Mouse (Mus musculus): Measurements from ENCODE around the gene Inhbe.

Inhbe gene

DNA sequence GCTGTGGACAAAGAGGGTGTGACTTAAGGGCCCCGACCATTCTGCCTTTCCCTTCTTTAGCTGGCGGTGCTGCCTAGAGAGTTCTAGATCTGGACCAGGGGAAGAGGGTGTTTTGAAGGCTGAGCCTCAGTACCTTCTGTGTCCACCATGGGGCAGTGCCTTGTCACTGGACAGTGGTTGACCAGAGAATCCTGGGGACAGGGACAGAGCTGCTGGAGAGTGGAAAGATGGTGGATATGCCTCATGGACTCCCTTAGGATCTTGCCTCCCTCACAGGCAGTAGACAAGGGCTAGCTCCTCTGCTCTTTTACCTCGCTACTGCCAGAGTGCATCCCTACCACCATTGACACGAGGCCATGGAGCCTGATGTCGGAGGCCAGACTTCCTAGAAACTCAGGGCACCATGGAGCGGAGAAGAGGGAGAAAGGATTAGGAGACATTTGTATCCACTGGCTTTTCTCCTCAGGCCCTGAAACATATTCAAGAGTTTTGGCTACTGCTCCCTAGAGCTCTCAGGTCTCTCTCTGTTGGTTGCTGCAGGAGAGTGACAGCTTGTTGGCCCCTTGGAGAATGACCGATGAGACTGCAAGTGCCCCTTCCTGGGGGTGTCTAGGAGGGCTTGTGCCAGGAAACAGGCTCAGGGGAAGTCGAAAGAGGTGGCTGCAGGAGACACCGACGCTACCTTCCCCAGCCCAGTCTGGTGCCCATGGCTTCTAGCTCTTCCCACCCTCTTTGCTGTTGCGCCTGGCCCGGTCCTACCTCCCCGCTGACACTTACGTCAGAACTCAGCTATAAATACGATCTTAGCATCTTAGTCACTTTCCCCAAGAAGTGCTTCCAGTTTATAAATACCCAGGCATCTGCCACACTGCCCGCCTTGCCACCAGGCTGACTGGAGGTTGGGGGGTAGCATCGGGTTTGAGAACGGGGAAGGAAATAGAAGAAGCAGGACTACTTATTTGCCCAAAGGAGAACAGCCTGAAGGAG, at the start of gene Inhbe:
Gene Inhbe (minus strand): TSS at position 503 of the 987 bp plus-strand sequence.
- DNase-seq = no peak

DNA sequence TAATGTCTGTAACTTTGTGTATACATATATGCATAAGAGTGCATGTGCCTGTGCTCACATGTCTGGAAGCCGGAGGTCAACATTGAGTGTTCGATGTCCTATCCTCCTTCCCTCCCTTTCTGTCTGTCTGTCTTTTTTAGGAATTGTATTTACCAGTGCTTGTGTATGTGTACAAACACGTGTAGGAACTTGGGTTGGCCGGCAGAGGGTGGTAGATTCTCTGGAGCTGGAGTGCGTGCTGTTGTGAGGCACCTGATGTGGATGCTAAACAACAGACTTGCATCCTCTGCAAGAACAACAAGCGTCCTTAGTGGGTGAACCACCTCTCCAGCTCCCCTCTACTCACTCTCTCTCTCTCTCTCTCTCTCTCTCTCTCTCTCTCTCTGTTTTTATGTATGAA, 37.6 kb upstream of the Inhbe start:
- no peak for DNase-seq

DNA sequence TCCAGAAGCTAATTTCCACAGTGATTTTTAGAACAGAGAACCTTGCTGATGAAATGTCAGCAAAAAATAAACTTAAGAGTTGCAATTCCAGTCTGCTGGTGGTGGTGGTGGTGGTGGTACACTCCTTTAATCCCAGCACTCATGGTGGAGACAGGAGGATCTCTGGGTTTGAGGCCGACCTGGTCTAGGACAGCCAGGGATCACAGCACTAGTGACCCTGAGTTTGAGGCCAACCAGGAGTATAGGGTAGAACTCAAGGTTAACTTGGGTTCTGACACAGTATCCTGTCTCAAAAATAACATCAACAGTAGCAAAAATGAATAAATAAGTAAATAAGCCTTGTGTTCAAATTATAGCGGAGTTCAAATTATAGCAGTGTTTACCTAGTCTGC, 27.5 kb upstream of the Inhbe start:
- DNase-seq = no peak

DNA sequence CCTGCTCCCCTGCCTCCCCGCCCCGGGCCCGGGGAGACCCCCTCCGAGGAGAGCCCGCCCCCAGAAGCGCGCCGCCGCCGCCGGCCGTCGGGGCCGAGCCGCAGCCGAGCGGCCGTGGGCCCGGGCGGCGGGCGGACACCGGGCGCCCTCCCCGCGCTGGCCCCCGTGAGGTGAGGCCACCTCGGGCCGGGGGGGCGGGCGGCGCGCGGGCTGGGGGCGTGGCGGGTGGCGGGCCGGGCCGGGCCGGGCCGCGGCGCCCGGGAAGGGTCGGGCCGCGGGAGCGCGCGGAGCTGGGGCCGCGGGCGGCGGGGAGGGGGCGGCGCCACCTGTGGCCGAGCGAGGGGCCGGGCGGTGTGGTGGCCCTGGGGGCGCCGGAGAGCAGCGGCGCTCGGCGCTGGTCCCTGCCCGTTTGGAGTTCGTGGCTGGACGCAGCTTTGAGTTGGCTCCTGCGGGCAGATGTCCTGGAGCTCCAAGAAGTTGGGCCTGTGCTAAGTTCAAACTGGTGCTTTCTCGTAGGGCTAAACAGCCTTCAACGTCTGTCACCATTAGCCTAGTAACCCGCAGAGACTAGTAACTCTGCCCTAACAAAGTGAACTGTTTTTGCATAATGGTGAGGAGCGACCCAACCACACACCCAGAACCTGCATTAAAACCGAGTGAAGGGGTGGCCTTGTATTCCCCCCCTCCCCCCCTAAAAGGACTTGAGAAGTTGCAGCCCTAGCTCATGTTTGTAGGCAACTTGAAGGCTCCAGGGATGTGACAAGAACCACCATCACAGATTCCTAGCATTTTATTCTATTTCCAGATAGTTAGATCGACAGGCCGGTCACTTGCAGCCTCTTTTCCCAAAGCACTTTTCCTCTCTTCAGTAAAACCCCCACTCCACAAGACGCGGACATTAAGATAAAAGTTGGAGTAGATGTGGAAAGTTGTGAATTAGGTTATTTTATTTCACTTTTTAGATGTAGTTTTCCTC, 26.8 kb upstream of the Inhbe start:
- peak; percentile 61 to 62 for DNase-seq

DNA sequence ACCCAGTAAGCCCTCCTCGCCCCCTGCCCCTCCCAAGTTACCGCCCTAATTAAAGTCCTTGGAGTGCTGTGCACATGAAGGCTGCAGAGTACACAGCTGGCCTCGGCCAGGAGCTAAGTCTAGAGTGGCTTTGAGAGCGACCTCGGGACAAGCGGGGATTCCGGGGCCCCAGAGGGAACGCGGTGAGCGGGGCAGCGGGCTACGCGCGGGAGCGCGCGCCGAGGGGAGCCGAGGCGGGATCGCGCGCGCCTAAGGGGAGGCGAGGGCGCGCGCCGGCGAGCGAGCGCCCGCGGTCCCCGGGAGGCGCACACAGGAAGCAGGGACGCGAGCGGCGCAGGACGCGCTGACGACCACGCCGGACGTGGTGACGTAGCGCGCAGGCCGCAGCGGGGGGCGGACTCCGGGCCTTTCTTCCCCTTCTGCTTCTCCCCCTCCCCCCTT, 26.1 kb upstream of the Inhbe start, which contains the start of gene R3hdm2:
Gene R3hdm2 (plus strand): TSS at position 77 of the 441 bp plus-strand sequence.
- DNase-seq = peak; percentile 90 to 94

DNA sequence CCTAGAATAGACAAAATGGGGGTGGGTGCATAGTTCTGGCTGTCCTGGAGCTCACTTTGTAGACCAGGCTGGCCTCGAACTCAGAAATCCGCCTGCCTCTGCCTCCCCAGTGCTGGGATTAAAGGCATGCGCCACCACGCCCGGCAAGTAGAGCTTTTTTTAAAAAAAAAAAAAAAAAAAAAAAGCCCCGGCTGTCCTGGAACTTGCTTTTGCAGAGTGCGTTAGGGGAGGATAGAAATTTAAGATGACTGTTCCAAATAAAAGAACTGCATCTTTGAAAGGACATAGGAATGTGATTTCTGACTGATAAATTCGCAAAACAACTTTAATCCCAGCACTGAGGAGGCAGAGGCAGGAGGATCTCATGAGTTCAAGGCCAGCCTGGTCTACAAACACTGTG, 25.4 kb upstream of the Inhbe start:
- DNase-seq = no peak

DNA sequence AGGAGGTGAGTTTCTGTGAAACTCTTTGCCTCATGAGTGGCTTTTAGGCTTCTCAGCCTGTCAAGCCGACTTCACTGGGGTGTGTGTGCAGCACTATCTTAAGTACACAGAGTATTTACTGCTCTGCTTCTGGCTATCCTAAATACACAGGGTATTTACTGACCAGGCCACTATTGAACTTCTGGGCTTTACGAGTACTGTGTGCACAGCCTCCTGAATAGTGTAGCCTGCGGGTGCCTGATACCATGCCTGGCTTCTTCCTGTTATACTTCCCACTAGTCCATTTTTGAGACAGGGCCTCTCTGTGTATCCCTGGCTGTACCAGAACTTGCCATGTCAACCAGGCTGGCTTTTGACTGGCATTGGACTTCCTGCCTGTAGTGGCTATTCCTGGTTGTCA, 23.5 kb upstream of the Inhbe start:
- no peak for DNase-seq

DNA sequence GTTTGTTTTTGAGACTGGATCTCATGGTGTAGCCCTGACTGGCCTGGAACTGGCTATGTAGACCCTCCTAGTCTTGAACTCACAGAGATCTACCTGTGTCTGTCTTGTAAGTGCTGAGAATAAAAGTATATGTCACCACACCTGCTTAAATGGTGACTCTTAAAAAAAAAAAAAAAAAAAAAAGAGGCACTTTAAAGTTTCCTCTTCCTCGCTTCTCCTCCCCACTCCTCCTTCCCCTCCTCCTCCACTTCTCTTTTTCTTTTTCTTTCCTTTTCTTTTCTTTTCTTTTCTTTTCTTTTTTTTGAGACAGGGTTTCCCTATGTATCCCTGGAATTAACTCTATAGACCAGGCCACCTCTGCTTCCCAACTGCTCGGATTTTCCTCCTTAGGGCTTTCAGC, 16.8 kb upstream of the Inhbe start:
- no peak for DNase-seq

DNA sequence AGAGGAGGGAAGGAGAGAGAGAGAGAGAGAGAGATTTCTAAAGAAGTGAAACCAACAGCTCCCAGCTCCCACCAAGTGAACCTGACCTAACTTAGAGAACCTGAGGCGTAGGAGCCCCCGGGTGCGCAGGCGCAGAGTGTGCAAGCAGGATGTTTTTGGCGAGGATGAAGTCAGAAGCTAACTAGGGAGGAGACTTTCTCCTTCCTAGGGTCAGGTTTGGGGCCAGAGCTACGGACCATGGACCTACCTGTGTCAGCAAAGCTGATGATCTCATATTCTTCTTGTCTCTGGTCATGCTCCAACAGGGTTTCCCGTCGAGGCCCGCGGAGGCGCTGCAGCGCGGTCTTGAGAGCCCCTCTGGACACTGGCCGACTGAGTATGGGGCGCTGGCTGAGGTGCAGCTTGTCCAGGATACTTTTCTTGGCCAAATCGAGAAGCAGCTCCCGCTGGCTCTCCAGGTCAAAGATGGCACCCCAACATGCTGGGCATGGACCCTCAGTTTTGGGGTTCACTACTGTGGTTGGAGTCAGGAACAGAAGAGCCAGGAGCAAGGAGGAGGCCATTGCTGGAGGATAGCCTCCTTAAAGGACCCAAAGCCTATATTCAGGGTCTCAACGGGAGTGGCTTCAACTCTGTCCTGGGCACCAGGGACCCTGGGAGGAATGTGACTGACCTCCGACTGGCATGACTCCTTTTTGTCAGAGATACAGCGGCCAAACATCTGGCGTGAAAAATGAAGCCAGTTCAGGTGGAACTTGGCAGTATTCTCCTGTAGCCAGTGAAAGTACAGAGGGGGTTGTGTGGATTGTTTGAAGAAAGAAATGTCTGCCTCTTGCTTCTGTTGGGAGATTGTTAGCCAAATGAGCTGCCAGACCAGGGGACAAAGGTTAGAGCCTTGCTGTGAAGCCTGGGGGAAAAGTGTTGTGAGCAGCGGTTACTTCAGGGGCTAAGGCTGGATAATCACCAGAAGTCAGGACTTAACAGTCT, 15.9 kb upstream of the Inhbe start, which contains the start of gene Inhbc:
Gene Inhbc (minus strand): TSS at position 598 of the 987 bp plus-strand sequence.
- DNase-seq = no peak

DNA sequence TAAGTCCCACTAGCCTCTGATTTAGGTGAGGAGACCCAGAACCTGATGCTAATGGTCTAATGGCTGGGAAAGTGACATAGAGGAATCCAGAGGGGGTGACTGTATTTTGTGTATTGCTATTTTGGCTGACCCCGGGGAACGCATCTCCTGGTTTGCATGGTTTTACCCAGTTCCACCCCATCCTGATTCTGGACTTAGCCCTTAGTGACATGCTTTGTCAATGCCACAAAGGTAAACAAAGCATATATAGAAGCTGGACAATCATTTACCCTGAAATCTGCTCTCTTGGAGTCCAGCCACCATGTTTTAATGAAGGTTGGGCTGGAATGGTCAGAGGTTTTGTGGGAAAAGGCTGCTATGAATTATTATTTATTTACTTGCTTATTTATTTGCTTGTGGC, 14.1 kb upstream of the Inhbe start:
- DNase-seq = no peak

DNA sequence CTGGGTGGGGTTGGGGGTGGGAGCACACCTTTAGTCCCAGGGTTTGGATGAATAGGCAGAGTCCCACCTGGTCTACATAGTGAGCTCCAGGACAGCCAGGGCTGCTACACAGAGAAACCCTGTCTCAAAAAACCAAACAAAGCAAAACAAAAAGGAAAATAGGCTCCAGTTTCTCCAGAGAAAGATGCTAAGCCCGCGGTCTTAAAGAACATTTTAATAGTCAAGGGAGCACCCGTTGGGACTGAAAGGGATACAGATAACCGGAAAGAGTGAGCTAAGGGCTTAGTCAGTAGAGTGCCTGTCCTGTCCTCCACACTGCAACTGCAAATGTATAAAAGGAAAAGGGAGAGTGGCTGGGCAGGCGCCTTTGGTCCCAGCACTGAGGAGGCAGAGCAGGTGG, 12.9 kb upstream of the Inhbe start:
- no peak for DNase-seq

DNA sequence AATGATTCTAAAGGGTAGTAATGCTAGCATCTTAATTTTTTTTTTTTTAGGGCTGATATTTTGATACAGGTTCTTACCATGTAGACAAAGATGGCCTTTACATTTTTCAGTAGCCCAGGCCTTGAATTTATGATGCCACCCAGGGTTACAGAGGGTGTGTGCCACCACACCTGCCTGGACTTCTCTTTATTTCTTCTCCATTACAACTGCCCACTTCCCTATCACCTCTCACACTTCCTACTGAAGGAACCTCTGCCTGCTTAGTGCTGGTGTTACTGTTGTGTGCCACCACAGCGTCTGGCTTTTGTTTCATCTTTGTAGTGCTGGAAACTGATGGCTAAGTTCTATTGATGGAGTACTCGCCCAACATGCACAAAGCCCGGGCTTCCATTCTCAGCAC, 6.5 kb upstream of the Inhbe start:
- DNase-seq = no peak

DNA sequence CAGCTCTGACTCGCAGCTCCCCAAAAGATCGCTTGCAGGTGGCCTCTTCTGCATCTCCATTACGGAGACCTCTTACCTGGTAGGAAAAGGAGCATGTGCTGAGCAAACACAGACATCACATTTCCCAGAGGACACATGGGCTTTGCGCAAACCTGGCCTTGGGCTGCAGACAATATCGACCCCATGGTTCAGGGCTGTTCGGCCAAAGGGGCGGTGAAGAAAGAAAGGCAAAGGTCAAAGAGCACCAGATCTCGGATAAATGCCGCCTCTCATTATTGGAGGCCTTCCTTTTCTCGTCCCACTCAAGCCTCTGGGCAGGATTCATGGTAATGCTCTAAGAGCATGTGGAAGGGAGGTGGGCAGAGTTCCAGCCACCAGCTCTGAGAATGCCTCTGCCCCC, 1.1 kb upstream of the Inhbe start:
- DNase-seq = no peak

DNA sequence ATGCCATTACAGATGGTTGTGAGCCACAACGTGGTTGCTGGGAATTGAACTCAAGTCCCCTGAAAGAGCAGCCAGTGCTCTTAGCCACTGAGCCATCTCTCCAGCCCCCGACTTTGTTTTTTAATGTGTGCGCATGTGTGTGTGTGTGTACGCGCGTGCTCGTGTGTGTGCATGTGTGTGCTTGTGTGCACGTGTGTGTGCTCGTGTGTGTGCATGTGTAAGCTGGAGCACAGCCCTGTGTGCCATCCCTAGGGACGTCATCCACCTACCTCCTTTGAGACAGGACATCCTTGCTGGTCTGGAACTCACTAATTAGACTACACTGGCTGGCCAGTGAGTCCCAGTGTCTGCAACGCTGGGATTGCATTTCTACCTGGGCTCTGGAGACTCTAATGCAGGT, 1.4 kb downstream of the Inhbe start:
- no peak for DNase-seq

DNA sequence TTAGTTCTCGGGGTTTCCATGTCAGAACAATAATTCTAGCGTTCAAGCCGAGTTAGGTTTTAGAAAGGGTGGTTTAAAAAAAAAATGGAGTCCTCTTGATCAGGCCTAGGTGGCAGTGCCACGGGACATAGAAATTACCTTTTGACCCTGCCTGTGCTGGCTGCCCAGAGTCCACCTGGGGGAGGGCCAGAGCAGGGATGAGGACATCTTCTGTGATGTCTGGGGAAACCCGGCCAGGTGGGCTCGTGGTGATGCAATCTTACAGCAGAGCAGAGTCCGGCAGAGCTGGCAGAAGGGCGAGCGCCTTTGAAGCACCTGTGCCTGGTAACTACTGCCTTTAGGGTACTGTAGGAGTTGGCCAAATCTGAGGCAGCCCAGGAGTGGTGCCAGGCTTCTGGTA, 2.0 kb downstream of the Inhbe start:
- no peak for DNase-seq

DNA sequence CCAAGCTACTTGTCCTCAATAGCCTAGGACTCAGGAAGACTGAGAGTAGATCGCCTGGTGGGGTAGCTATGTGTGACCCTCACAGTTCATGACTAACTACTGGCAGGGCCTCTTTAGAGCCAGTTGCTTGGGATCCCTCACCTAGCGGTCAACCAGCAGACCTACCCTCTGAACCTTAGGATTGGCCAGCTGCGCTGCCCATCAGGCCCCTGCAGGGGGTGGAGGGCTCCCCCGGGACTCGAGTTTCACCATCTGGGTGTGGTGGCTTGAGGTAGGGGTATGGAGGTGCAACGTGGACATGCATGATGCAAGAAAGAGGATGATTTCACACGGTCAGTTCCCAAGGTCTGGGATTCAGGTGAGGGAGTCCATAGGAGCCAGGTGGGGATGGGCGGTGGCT, 2.5 kb downstream of the Inhbe start:
- DNase-seq = no peak

DNA sequence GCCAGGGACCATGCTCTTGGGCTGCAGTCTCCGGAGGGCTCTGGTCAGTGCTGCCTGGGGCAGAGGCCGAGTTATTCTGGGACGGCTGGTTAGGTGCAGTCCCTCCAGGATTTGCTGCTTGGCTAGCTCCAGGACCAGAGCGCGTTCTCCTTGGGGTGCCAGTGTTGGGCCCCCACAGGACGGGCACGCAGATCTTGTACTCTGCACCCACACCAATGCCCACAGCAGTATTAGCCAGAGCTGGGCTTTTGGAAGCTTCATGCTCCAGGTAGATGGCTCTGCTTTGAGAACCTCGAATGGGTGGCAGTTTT, 3.0 kb downstream of the Inhbe start:
- DNase-seq = no peak

DNA sequence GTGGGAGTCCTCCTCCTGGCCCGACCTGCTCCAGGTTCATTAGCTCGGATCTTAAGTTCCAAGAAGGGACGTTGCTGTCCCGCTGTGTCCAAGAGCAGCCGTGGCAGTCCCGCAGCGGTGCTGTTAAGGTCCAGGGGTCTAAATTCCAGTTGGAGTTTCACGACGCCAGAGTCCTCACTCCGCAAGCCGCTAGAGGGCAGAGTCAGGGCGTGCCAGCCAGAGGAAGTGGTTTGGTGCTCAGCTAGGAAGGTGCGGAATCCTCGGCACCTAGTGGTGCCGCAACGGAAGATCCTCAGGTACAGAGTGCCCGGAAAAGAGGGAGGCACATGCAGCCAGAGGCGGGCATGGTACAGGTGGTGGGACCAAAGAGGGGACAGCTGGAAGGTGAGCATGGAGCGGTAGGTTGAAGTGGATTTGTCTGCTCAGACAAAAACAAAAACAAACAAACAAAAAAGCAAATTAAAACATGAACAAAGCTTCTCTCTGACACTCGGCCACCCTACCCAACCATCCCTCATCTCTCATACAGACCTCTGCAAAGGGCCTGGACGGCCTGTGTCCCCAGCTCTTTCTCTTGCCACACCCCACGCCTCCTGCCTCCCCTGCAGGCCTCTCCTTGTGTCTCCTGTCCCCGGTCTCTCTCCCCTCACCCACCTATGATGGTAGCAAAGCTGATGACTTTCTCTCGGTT, 3.5 kb downstream of the Inhbe start:
- DNase-seq = peak; percentile 46 to 70

DNA sequence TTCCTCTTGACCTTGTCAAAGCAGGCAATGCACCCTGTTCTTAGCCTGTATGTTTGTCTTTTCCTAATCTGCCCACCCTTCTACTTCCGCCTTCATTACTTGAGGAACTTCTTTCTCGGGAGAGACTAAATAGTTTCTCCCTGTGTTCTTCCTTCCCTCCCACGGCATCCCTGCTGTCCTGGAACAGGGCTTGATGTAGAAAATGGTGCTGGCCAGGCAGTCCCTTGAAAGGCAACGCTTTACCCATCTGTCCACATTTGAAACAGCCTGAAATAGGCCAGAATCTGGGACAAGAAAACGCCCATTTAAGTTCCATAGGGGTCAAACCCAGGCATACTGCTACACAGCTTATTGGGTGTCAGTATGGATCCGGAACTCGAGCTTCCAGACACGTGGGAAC, 4.4 kb downstream of the Inhbe start:
- no peak for DNase-seq

DNA sequence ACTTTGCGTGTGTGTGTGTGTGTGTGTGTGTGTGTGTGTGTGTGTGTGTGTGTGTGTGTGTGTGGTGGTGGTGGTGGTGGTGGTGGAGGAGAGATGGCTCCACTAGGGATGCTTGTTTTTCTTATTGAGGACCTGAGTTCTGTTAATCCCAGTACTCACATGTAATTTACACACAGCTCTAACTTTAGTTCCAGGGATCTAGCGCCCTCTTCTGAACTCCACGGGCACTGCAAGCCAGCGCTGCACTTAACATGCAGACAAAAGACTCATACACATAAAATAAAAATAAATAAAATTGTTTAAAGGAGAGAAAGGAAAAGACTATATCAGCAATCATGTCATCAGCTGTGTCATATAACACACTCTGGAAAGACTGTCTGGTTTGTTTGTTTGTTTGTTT, 5.3 kb downstream of the Inhbe start:
- DNase-seq = no peak

DNA sequence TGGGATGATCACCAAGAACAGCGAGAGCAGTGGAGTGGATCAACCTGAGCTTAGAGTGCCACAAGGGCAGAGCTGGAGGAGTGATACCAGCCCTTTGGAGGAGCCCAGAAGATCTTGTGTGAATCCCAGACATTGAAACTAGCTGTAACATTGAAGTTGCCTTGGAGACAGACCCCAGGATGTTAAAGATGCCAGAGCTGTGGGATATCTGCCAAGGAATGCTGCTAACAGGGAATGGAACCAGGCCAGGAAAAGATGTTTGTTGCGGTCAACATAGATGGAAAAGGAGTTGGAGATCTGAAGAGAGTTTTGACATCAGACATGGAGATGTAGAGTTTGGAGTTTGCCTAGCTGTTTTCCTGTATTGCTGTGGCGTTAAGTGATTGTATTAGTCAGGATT, 8.0 kb downstream of the Inhbe start:
- DNase-seq = no peak

DNA sequence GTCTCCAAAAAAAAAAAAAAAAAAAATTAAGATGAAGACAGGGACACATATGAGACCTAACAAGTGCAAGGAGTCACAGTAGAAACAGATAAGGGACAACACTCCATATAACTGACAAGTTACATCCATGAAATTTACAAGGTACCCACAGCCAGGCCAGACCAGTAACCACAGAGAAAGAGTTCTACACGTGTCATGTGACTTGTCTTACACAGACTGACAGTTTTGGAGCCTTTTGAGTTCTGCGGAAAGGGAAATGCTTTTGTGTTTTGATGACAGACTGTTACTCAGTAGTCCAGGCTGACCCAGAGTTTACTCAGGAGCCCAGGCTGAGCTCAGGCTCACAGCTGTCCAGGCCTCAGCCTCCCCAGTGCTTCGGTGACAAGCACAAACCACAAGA, 11.2 kb downstream of the Inhbe start:
- DNase-seq = no peak

Data from lung, adult 18-20 months (tissue).